Mouse (Mus musculus) fat pad, adult 2 months (tissue): ENCODE measurements around the gene Serpina1d.
"Not testable (repeated sequence)": the region's sequence is repeated elsewhere in the genome, so short reads cannot be mapped to it uniquely, and the experiment has no call there.

Source experiments
- DNase-seq: peaks from one replicate; pipeline ENCODE4 v3.0.0-alpha.2; 2011; ENCODE audit warnings: low read depth, low spot score; ENCODE audit errors: extremely low read depth

Serpina1d gene

DNA sequence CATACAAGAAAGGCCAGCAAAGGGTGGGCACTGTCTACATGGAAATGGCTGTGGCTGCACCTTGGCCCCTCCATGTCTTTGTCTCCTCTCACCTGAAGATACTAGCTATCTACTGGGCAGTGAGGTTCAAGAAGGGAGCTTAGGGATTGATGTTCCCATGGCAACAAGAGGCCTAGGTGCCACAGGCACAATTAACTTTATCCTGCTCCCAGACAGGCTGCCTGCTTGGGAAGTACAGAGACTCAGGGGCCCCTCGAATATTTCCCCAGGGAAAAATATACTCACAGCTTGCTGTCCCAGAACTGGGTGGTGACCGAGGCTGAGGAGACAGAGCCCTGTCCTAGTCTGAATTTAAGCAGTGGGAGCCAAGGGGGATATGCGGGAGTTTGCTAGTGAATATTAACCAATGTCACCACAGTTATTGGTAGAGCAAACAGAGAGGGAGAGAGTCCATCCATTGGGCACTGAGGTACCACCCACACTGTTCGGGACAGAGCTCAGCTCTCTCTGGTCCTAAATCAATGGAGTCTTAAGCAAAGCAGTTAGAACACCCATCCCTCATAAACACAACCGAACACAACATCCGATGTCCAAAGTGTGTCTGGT is at the start of gene Serpina1d:
Serpina1d (minus strand) TSS at position 347 of the 606 bp plus-strand sequence.
- DNase-seq, result not testable (repeated sequence)

DNA sequence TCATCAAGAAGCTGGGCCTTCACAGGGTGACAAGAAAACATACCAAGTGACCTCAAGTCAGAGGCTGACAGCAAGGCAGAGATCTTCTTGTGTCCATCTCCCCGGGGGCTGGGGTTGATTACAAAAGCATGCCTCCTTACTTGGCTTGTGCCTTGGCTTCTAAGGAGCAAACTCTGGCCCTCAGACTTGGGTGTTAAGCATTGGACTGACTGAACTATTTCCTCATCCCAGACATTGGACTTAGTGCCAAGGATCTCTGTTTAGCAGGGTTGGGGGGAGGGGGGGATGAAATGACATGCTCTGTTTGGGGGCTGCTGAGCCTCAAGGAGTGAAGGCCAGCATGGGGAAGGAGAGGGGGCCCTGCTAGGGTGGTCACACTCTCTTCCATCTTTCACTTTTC is 2.8 kb downstream of the Serpina1d start:
- DNase-seq, result not testable (repeated sequence)

DNA sequence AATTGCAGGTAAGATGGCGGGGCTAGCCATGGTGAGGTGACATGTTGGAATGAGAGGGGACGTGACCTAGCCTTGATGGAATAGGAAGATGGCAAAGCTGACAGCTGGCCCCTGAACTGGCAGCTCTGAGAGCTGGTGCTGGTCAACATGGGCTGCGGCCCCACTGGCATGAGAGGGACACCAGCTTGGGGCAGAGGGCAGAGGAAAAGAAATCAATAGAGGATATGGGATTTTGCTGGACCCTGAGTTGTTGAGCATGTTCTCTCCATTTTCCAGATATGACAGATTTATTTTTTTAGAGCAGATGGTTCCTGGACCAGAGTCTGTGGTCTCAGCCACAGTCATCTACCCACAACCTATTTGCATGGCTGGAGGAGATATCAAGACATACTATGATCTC is 10.3 kb downstream of the Serpina1d start:
- not testable (repeated sequence) for DNase-seq

DNA sequence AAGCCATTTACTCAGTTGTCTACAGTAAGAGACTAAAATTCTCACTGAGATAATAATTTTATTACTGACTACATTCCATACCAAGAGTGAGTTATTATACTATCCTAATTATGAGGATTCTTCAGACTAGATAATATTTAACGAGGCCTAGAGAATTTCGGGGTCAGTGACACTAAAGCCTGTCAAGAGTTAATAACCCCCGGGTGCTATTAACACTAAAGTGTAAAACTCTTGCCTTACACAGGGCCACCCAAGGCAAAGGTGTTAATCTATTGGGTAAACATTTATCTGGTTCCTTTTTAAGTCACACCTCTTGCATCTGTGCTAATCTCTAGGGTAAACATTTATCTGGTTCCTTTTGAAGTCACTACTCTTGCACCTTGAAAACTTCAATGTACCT is 13.1 kb downstream of the Serpina1d start:
- not testable (repeated sequence) for DNase-seq

DNA sequence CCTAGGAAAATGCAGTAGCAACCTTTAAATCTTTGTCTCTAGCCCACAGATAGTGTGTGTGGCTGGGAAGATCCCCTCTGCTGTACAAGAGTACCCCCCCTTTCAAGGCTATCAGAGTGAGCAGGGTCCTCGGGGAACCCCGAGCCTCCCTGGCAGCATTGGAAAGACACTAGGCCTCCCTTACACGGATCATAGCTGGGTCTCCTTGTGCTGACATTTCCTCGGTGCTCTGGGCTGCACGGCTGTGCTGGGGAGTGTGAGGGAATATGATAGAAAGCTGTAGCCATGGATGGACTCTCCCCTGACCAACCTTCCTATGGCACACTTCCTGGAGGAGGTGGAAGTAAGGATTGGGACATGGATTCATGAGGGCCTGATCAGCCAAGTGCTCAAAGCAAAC is 27.4 kb downstream of the Serpina1d start:
- DNase-seq, result not testable (repeated sequence)

DNA sequence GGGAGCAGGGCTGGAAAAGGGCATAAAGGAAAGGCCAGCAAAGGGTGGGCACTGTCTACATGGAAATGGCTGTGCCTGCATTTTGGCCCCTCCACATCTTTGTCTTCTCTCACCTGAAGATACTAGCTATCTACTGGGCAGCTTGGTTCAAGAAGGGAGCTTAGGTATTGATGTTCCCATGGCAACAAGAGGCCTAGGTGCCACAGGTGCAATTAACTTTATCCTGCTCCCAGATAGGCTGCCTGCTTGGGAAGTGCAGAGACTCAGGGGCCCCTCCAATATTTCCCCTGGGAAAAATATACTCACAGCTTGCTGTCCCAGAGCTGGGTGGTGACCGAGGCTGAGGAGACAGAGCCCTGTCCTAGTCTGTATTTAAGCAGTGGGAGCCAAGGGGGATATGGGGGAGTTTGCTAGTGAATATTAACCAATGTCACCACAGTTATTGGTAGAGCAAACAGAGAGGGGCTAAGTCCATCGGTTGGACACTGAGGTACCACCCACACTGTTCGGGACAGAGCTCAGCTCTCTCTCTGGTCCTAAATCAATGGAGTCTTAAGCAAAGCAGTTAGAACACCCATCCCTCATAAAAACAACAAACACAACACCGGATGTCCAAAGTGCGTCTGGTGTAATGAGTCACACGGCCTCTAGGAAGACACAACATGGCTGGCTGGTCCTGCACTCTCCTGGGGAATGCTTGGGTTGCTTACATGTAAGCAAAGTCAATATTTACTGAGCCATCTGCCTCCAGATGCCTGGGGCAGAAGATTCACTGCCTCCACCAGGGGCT is 35.4 kb downstream of the Serpina1d start:
- DNase-seq, result not testable (repeated sequence)

DNA sequence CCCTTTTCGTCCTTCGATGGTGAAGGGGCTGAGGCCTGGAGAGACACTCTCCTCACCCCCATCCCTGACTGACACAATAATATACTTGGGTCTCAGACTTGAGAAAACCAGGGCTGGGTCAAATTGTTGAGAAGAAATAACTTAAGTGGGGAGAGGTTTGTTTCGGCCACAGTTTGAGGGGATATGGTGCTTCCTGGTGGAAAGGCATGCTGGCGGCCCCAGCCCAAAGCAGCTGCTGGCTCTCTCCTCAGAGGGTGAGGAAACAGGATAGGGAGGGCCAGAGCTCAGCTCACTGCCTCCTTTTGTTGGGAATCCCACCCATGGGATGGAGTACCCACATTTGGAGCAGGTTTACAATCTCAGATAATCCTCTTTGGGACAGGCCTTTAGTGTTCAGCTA is 37.8 kb downstream of the Serpina1d start:
- not testable (repeated sequence) for DNase-seq

DNA sequence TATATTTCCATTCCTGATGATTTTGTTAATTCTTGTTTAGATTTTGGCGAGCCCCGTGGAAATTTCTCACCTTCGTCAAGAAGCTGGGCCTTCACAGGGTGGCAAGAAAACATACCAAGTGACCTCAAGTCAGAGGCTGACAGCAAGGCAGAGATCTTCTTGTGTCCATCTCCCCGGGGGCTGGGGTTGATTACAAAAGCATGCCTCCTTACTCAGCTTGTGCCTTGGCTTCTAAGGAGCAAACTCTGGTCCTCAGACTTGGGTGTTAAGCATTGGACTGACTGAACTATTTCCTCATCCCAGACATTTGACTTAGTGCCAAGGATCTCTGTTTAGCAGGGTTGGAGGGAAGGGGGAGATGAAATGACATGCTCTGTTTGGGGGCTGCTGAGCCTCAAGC is 38.3 kb downstream of the Serpina1d start:
- not testable (repeated sequence) for DNase-seq
